Mouse (Mus musculus): Measurements from ENCODE around the gene Olfr523.

Gene Olfr523

DNA sequence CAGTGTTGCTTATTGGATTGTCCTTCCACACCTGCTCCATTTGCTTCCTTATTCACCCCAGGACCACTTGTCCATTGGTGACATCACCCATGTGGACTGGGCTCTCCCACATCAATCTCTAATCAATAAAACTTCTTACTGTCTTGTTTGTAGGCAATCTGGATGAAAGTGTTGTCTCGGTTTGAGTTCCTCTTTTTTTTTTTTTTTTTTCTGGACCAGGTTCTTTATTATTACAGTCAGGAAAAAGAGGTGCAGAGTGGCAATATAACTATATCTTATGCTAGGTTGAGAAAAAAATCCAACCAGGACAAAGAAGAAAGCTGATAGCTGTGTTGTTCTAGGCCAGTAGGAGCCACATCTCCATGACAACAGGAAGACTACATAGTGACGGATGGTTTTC lies 7.7 kb downstream of the Olfr523 start:
- DNase-seq (ENCODE audit: low read depth, low spot score): no peak

DNA sequence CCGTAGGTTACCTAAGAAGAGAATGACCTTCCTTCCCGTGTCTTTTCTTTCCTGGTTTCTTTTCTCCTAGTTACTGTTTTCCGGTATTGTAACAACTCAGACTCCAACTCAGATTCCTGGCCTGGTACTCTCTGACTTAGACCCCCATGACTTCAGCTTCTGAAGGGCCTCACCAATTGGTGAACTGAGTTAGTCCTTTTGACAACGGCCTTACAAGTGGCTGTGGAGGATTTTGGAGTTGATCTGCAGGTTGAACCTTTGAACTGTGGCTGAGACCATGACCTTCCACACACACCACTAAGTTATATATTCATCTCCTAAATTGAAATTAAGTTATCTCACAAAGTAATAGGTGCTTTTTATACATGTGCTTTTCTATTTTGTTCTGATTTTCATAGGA lies 11.2 kb downstream of the Olfr523 start:
- DNase-seq (ENCODE audit: low read depth, low spot score): no peak

DNA sequence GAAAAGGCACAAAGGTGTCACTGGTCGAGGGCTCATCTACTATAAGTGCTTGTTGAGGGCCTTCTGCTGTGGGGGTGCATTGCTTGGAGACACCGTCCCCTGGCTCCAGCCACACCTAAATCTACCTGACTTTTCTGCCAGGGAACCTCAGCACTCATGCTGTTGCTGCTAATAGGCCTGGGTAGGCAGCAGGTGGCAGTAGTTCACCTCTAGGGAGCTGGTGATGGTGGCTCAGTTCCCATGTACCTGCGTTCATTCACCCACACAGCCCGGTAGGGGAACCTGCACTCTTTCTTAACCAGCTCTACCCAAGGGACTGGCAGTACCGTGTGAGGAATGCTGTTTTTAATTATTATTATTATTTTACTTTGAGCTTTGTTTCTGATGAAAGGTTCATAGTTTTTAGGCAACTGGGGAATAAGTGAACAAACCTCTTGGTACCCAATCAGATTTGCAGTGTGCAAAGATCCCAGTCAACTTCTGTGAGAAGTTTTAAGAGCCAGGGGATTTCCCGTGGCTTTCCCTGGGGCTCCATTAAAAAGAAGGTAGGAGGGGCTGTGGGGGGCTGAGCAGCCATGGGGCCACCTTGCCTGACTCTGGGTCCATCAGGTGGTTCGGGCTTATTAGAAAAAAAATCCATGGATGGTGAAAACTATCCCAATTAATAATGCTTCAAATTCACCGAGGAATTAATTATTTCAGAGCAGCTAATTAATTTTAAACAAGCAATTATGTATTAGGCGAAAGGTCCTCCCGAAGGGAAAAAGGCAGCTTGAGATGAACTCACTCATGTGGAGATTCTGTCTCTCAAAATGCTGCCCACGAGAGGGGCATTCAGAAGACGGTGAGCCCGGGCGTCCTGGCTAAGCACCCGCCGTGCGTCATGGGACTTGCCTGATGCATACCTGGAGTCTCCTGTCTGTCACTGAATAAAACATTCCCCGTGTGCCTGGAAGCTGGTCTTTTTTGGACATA lies 13.9 kb downstream of the Olfr523 start:
- peak; percentile 78 for DNase-seq (ENCODE audit: low read depth, low spot score)

DNA sequence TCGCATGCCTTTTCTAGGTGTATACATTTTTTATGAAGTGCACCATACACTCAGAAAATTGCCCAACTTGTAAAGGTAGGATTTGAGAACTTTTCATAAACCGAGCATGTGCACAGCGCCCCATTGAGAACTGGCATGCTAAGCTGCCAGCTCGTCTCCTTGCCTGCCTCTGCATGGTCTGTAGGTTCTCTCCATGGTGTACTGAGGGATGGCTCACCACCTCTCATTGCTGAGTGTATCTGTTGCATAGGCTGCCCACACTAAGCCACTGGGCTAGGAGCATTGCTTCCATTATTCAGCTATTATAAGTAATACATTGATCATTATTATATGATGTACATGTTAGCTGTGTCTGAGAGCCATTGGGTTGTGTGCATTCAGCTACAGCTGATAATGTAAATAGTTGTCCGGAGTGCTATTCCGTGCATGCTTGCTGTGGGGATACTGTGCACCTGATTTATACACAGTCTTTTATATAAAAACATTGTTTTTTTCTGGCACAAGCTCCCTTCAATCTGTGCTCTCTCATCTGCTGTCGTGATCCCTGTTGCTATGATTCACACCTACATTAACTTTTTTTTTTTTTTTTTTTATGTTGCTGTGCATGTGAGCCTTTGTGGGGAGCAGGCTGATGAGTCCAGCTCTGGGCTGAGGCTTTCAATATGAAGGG lies 14.8 kb downstream of the Olfr523 start:
- no peak for DNase-seq (ENCODE audit: low read depth, low spot score)

DNA sequence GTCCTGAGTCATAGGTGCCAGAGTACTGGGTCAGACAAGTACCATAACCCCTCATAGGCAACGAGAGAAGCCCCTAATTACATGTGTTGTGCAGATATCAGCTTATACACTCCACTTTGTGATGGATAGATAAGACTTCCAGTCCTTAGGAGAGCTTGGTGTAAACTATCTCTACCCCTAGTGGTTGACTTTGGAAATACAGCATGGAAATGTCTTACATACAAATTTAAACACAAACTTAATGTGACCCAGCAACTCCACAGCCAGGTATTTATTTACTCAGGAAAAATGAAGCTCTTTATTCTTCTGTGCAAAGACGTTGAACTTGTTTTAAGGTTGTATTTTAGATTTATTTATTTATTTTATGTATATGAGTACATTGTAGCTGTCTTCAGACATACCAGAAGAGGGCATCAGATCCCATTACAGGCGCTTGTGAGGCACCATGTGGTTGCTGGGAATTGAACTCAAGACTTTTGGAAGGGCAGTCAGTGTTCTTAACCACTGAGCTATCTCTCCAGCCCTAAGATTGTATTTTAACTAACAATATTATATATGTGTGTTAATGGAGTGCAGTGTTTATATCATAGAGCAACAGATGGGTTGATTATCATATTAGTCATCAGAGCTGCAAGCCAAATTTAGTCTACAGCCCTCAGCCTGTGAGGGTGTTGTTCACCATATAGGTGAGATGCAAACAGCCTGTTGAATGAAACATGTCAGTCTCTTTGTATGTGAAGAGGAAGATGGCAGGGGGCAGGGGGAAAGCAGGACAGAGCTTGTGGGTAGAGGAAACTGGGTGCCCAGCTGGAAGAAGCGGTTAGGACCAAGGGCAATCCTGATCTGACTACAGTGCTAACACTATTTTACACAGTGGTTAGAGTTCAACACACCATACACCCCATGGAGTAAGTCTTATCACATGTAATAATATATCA lies 15.6 kb downstream of the Olfr523 start:
- peak; percentile 70 for DNase-seq (ENCODE audit: low read depth, low spot score)

DNA sequence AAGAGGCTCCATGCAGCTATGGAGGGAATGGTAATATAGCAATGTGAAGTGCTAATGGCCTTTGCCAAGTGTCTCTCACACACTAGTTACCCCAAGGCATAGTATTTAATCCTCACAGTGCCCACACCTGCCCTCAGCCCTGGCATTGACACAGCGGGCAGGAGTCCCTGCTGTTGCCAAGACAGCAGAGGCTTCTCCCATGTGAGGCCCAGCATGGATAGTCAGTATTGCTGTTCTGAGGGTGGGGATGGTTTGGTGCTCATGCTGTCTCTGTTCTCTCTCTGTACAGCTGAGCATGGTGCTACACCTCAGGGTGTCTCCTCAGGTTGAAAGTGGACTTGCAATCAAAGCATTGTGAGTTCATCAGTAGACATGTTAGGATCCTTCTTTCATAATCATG lies 17.4 kb downstream of the Olfr523 start:
- DNase-seq (ENCODE audit: low read depth, low spot score): no peak

DNA sequence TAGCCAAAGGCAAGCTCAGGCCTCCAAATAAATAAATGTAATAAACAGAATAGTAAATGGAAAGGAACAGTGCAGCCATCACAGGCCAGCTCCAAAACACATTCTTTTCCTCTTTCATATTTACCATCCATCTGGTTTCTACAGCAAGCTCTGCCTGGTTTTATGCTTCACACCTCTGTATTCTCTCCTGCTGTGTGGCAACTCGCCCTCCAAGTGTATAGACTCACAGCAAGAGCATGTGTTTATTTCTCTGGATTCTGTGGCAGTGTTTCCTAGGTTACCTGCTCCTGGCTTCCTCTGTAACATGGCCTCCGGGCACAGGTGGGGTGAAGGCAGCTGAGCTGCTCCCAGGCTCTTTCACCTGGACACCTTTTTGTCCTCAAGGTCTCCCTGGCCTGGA lies 19.4 kb downstream of the Olfr523 start:
- no peak for DNase-seq (ENCODE audit: low read depth, low spot score)

DNA sequence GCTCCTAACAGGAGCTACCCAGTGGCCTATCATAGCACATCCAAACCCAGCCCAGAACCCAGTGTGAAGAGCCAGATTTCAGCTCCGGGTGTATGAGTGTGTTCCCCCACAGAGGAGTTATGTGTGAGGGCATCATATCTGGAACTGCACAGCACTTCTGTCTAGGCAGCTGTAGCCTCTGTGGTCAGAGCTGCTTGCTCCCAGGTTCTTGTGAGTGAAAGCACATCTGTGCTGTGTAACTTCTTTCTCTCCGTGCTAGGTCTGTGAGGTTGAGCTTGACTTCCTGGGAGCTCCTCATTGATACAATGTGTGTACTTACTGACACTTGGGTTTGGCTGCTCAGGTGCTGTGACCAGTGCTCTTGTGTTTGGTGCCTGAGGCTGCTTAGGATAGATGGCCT lies 19.8 kb downstream of the Olfr523 start:
- no peak for DNase-seq (ENCODE audit: low read depth, low spot score)

DNA sequence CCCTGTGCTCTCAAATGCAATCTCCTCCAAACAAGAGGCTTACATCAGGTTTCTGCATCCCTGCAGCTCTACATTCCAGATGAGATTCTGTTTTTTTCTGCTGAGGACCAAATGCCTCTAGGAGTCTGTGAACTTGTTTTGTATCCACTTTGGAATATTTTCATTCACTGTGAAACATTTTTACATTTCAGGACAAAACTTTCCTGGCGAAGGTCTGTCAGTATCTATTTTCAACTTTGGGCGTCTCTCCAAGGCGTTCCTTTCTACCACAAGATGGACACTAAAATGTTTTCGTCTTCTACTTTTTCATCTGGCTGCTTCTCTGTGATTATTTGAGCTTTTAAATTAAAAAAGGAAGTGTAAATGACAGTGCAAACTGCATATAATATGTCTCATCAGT lies 21.0 kb downstream of the Olfr523 start:
- DNase-seq (ENCODE audit: low read depth, low spot score): no peak

DNA sequence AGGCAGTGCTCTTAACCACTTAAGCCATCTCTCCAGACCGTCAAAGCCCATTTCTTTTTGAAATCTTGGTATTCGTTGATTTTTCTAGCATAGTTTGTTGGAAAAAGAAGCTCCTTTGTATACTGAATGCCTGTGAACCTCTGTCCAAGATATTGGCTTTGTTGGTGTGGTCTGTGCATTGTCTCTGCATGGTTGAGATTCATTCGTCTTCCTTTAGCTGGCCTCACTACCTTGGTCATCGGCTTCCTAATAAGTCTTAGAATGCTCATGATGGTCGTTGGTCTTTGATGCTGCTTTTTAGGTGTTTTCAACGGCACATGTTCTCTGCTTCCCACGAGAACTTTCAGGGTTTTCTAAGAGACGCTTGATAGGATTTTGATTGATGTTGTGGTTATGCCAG lies 23.0 kb downstream of the Olfr523 start:
- no peak for DNase-seq (ENCODE audit: low read depth, low spot score)

DNA sequence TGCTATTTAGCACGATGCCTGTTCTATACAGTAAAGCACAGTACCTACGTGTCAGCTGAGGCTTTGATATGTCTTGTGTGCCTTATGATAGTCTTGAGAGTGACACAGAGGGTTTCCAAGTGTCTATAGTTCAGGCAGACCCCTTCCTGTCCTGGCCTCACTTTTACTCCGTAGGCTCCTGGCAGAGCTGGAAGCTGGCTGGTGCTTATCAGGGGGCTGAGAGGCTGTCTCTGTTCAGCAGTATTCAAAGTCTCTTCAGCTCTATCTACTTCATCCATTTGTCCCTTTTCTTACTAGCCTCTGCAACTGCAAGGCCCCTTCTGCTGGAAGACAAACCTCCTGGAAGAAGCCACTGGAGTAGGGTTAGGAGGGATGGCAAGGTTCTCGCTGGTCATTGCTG lies 28.1 kb downstream of the Olfr523 start:
- DNase-seq (ENCODE audit: low read depth, low spot score): no peak

DNA sequence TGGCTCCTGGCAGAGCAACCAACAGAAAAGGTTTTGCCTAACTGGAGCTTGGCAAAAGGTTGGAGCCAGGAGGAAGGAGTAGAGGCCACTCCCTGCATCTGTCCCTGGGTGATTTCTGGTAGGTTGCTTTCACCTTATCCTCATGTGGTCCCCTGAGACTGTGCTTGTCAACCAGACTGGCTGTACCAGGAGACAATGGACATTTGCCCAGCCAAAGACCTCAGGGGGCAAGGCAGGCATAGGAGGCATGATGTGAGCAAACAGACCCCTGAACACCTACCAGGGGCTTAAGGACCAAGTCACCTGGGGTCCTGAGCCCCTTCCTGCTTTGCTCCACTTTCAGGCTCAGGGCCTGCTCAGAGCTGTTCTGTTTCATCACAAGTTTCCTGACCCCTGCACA lies 32.8 kb downstream of the Olfr523 start, which contains the start of gene Olfr524:
Gene Olfr524 (minus strand): TSS at position 101 of the 400 bp plus-strand sequence.
- DNase-seq (ENCODE audit: low read depth, low spot score): no peak

DNA sequence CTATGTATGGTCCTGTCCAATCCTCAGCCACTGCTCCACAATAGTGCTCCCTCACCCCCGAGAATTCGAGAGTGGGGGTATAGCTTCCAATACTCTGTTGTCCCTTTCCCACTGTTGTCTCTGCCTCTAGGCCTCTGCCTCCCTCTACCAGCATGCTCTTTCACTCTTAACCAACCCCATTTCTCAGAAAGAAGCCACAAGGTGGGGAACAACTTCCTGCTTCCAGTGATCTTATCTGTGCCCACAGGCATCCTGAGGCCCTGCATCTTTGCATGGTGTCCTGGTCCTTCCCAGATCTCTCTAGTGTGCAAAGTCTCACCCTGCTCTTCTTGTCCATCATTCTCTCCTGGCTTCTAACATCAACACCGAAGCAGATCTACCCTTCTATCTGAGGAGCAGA lies 33.9 kb downstream of the Olfr523 start:
- no peak for DNase-seq (ENCODE audit: low read depth, low spot score)

DNA sequence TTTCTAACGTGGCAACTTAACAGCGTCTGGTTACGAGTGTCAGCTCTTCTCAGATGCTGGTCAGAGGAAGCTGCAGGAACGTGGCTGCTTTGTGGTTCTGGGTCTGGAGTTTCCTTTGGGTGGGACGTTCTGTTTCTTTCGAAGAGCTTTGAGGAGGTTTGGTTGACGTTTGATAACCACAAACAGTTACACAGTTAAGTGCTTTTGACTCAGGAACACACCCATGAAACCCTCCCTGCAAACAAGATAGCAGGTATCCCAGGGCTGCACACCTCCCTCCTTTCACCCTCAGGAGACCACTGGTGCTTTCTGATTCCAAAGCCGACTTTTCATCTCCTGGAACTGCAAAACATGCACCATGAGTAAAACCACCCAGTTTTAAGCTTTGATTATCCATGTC lies 35.1 kb downstream of the Olfr523 start:
- DNase-seq (ENCODE audit: low read depth, low spot score): no peak

DNA sequence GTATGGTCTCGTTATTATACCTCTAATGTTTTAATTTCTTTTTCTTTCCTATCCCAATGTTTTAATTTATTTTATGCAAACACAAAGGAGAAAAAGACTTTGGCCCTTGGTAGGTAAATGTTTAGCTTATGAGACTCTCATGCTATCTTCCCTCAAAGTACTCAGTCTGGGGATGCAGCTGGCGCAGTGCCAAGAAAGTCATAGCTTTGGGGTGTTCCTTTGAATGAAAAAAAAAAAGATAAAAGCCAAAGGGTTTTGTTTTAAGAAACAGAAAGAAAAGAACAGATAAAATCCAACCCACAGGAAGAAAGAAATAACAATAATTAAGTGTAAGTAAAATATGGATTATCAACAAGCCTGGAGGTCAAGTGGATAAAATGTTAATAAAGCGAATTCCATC lies 35.7 kb downstream of the Olfr523 start:
- no peak for DNase-seq (ENCODE audit: low read depth, low spot score)

DNA sequence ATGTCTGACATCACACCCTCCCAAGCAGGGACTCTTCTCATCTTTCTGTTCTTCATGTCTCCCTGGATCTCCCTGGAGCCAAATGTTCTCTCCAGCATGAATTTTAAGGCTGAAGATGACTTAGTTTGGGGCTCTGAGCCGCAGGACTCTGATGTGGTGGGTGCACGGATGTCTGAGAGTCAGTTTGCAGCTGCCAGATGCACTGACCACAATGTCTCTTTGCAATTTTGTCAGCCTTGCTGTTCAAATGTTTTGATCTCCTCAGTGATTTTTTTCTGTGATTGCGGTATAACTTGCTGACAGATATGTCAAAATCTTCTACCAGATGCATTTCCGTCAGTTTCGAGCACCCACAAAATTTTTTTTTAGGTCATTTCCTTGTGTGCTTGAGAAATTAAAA lies 40.8 kb downstream of the Olfr523 start:
- no peak for DNase-seq (ENCODE audit: low read depth, low spot score)

DNA sequence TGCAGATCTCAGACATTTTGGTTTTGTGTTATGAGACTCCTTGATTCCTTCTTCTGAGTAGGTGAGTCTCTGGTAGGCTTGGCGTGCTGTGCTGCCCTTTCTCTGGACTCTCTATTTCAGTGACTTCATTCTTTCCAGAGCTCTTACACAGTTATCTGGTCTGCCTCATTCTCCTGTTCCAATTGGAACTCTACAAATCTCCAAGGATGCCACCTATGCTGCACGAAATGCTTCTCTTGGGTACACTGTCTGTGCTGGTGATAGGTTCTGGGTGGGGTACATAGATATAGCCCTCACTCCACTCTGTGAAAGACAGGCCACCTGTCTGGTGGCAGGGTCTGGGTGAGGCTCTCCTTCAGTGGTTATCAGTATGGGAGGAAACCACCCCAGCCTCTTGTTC lies 45.0 kb downstream of the Olfr523 start, which contains the start of gene Cd163l1:
Gene Cd163l1 (plus strand): TSS at position 301 of the 400 bp plus-strand sequence.
- DNase-seq (ENCODE audit: low read depth, low spot score): no peak

DNA sequence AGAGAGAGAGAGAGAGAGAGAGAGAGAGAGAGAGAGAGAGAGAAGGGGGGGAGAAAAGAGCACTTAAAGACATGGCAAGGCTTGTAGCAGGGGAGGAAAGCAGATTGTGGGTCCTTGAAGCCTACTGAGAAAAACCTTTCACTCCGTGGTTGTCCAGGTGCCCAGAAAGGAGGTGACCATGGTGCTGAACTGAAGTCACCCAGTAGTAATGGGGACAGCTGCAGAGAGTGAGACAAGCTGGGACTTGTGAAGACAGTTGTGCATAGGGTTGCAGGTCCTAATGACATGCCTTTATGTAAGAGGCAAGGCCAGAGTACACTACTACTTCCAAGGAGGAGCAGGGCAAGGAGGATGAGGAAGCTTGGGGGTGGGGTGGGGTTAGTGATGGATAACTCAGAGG lies 46.3 kb downstream of the Olfr523 start:
- no peak for DNase-seq (ENCODE audit: low read depth, low spot score)

DNA sequence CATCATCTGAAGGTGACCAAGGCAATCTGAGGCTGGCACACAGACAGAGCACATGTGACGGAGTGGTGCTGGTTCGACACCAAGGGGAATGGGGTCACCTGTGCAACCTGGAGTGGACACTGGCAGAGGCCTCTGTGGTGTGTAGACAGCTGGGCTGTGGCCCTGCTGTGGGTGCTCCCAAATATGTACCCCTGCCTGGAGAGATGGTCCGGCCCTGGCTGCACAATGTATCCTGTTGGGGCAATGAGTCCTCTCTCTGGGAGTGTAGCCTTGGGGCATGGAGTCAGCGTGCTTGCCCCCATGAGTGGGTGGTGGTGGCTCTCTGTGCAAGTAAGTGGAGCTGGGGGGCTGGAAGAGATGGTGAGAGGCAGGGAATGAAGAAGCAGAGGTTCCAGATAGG lies 47.4 kb downstream of the Olfr523 start:
- DNase-seq (ENCODE audit: low read depth, low spot score): no peak

DNA sequence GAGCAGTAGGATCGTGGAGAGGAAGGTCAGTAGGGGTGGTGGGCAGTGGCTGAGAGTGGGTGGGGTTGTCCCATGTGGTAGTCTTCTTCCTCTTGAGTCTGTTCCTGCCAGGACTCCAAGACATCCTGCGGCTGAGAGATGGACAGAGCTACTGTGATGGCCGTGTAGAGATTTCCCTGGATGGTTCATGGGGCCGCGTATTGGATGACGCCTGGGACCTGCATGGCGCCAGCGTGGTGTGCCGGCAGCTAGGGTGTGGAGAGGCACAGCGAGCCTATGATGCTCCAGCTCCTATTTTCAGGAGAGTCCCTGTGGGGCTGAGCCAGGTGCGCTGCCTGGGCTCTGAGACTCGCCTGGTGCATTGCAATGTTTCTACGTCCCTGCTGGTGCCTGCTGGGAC lies 51.2 kb downstream of the Olfr523 start:
- no peak for DNase-seq (ENCODE audit: low read depth, low spot score)
